Mouse (Mus musculus) bone marrow, adult 2 months (tissue): ENCODE results near the gene Prkd2. TPM values are rescaled to one million over a fixed set of nuclear protein-coding genes. Genes with fewer than 3 reads are reported as not detected.

Source experiments
- H3K27ac ChIP-seq: fragments of 200-500 bp; 2 replicates; pipeline ENCODE4 v1.5.1; 2012; ENCODE audit warnings: low read depth, mild to moderate bottlenecking, control low read depth, inconsistent platforms, low read length; ENCODE audit not compliant: control insufficient read depth, poor library complexity, insufficient read depth
- H3K4me1 ChIP-seq: fragments of 200-500 bp; 2 replicates; pipeline ENCODE4 v1.6.1; 2011; ENCODE audit warnings: low read length; ENCODE audit not compliant: control insufficient read depth, insufficient read depth
- H3K4me3 ChIP-seq: fragments of 200-500 bp; replicated peaks from 2 replicates; pipeline ENCODE3; 2011; ENCODE audit warnings: mild to moderate bottlenecking, low read depth, low read length, control low read depth; ENCODE audit not compliant: control insufficient read depth
- CTCF ChIP-seq: fragments of 200-500 bp; IDR thresholded peaks from 2 replicates; pipeline ENCODE4 v1.5.1; 2011; ENCODE audit warnings: low read length, control low read depth; ENCODE audit not compliant: control insufficient read depth, insufficient read depth
- POLR2A ChIP-seq: fragments of 200-500 bp; IDR thresholded peaks from 2 replicates; pipeline ENCODE4 v1.6.1; 2011; ENCODE audit warnings: low read depth, mild to moderate bottlenecking, control low read depth, low read length, borderline replicate concordance; ENCODE audit not compliant: control insufficient read depth
- WGBS: fragments of 180-500 bp; shearing (Covaris S2); methylation state at CpG from one replicate; pipeline ENCODE4 v1.1.7; 2018; 5-methylcytosine and 5-hydroxymethylcytosine counted together
- polyA plus RNA-seq: library from polyadenylated mRNA; stranded (reverse); fragments of >200 nt; gene quantifications from 2 replicates; pipeline ENCODE4 v1.2.4, GENCODE M21; 2011; ENCODE audit warnings: low replicate concordance; ENCODE audit not compliant: missing spikeins, insufficient read depth, insufficient read length

The Prkd2 gene
- polyA plus RNA-seq, 1 experiment: 34.2 TPM

GRCm38 (mm10) chr7:16837916-16838803 lies 4.5 kb upstream of the Prkd2 start:
- Histone ChIP-seq H3K27ac (peak overlapping the region; percentile 2), H3K4me1 (peaks cover 13% of the 10 kb centered on the region), H3K4me3 (peak overlapping the region; percentile 19)
- WGBS: 66% methylated on average over 18 of the region's 18 CpGs
- TF ChIP-seq CTCF: no peak
- peak; percentile 23; the same call in 1 of the 2 replicates for TF ChIP-seq POLR2A

GRCm38 (mm10) chr7:16838804-16839426 lies 3.8 kb upstream of the Prkd2 start:
- Histone ChIP-seq H3K4me3 (no peak overlapping the region), H3K4me1 (peaks cover 13% of the 10 kb centered on the region), H3K27ac (no peak overlapping the region)
- 69% methylated on average over 6 of the region's 6 CpGs for whole genome bisulfite sequencing
- no peak for TF ChIP-seq CTCF
- no peak for TF ChIP-seq POLR2A

- whole genome bisulfite sequencing: 89% methylated on average over 12 of the region's 12 CpGs
- H3K4me1 ChIP-seq: peaks cover 13% of the 10 kb centered on the region
These were observed 3.1 kb upstream of the Prkd2 start for GRCm38 (mm10) chr7:16839427-16840108.

GRCm38 (mm10) chr7:16840109-16840491 lies 2.6 kb upstream of the Prkd2 start:
- Histone ChIP-seq H3K4me1 (peaks cover 13% of the 10 kb centered on the region), H3K27ac (no peak overlapping the region), H3K4me3 (no peak overlapping the region)
- 89% methylated on average over 2 of the region's 2 CpGs for WGBS
- TF ChIP-seq POLR2A: no peak
- no peak for TF ChIP-seq CTCF

More at GRCm38 (mm10) chr7:16839427-16840108, 3.1 kb upstream of the Prkd2 start:
- no peak for TF ChIP-seq POLR2A
- TF ChIP-seq CTCF: no peak; the same call in 1 of the 2 replicates
- H3K27ac ChIP-seq: no peak overlapping the region
- no peak overlapping the region for H3K4me3 ChIP-seq

GRCm38 (mm10) chr7:16841078-16841477 lies 1.6 kb upstream of the Prkd2 start:
- Histone ChIP-seq H3K4me3 (no peak overlapping the region), H3K27ac (peak overlapping the region; percentile 89), H3K4me1 (peaks cover 13% of the 10 kb centered on the region)
- WGBS: 45% methylated on average over 4 of the region's 4 CpGs
- TF ChIP-seq CTCF: no peak
- TF ChIP-seq POLR2A: no peak

- H3K4me1 ChIP-seq: peaks cover 13% of the 10 kb centered on the region
- peak overlapping the region; percentile 89 for H3K27ac ChIP-seq
- H3K4me3 ChIP-seq: peak overlapping the region; percentile 83
- no peak for TF ChIP-seq POLR2A
- TF ChIP-seq CTCF: no peak
- 10% methylated on average over 11 of the region's 11 CpGs for WGBS
These were observed 841 bp upstream of the Prkd2 start for GRCm38 (mm10) chr7:16841561-16842560.

- TF ChIP-seq POLR2A (0 out of 2 replicates have a peak, but pooled peaks have one; percentile 32), CTCF (no peak)
- WGBS: under 1% methylated on average over 33 of the region's 33 CpGs
- Histone ChIP-seq H3K4me1 (peaks cover 11% of the 10 kb centered on the region), H3K4me3 (peak overlapping the region; percentile 83), H3K27ac (peak overlapping the region; percentile 89)
These were observed 904 bp downstream of the Prkd2 start for GRCm38 (mm10) chr7:16843441-16844171.
